Mouse (Mus musculus) inflammation-experienced regulatory T-cells (primary cell): Measurements from ENCODE around the gene 1500009C09Rik. TPM values are rescaled to one million over a fixed set of nuclear protein-coding genes. Genes with fewer than 3 reads are reported as not detected.

Source experiments
- polyA plus RNA-seq, 2 experiments: library from polyadenylated mRNA; unstranded; fragments of 100-300 nt; shearing (Covaris generic); gene quantifications; one replicate each; pipeline ENCODE4 v1.2.1; 2017

Gene 1500009C09Rik
- polyA plus RNA-seq = 1 to 10 TPM in 1 of 2 experiments, not detected in 1; 1.0 TPM

DNA sequence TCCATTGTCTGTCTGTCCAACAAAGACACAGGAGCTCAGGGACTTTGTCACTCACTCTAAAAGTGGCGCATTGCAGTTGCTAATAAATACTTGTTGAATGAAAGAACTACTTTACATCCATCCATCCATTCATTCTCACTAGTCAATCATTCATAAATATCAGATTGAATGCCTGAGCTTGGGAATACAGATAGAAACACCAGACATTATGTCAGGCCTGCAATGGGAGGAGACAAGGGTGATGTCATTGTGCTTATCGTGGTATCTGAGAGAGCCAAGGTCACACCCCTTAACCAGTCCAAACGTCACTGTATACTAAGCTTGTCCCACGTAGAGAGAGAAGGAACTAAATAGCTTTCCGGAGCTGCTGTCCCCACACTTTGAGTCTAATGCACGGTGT lies at the start of gene 1500009C09Rik:
TSS of gene 1500009C09Rik (plus strand) at position 301 of the 400 bp plus-strand sequence.

DNA sequence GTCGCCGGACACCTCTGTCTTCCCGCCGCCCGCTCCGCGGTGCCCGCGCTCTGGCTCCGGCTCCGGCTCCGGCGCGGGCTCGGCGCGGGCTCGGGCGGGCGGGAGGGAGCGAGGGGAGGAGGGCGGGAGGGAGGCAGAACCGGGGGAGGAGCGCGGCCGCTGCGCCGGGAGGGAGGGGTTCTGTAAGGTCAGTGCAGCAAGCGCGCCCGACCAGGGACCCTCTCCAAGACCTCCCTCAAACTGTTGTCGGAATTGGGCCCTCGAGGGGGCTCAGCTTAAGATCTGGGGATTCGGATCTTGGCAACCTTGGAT lies 39.5 kb upstream of the 1500009C09Rik start, which contains the start of gene Shisa8:
TSS of gene Shisa8 (minus strand) at position 64 of the 312 bp plus-strand sequence.

DNA sequence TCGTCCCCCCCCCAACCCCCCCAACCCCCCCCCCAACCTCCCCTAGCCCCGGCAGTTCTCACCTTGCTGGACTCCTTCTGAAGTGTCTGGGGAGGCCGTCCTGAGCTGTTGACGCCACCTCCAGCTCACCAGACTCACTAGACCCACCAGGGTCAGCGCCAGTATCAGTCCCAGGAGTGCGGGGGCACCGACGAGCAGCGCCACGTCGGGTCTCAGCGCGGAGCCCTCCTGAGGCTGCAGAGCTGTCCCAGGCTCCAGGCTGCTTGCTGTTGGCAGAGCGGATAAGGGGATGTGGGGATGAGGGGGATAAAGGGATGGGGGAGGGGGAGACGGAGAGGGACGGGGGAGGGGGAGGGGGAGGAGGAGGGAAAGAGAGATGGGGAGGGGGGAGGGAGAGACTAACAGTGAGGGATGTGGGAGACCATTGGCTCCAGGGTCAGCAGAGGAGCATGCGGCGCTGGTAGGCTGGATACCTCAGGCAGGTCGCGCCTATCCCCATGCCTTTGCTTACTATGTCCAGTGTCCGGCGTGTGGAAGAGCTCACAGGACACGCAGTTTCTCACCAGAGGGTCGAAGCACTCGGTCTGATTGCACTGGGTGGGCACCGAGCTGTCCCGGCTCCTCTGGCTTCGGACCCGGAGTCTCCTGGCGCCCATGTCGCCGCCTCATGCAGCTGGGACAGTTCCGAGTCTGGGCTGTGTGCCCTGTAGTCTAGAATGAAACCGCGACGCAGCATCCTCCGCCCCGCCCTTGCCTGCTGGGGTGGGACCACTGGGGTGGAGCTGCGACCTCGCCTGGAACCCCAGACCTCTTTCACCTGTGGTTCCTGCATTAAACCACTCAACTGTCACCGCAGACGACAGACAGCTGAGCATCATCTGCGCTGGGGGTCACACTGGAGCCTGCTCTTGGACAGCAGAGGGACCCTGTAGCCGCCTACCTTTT lies 28.3 kb upstream of the 1500009C09Rik start, which contains the start of gene Tnfrsf13c:
TSS of gene Tnfrsf13c (minus strand) at position 713 of the 945 bp plus-strand sequence.

DNA sequence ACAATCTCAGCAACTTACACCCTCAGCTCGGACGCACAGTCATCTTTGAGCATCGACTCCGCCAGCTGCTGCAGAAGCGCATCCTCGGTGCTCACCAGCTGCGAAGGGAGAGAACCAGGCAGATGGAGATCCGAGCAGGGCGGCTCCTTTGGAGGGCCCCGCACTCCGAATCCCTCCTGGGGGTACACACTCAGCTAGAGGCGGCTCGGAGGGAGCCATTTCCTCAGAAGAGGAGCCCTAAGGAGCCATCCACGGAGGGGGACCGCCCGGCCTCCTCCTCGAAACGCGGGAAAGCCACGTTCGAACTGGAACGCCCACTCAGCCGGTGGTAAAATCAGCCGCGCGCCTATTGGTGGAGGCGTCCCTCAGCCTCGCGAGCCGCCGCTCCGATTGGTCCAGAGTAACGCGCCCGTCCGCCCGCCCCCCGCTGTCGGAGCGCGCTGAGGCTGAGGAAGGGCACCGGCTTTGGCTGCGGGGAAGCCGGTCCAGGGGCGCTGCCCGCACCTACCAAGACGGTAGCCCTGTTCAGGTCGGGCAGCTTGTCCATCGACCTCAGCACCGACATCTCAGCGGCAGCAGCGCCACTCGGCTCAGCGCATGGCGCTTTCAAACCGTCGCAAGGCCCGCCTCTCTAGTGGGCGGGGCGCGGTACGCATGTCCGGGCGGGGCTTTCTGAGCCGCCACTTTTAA lies 7.9 kb upstream of the 1500009C09Rik start, which contains the start of gene Cenpm:
TSS of gene Cenpm (minus strand) at position 634 of the 690 bp plus-strand sequence.

DNA sequence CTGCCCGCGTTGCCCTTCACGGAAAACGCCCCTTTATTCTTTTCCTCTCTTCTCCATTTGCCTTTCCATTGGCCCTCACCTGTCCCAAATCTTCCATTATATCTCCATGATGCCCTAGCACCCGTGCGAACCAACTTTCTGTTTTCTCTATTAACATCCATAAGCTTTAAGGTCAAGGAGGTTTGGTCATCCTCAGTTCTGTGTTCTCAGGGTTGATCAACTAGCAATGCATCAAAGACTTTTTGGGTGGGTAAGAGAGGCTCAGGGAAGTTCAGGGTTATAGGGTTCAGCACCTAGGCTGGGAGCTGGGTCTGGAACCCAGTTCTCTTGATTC lies 22.4 kb downstream of the 1500009C09Rik start, which contains the start of gene Sept3:
TSS of gene Sept3 (plus strand) at position 301 of the 334 bp plus-strand sequence.

DNA sequence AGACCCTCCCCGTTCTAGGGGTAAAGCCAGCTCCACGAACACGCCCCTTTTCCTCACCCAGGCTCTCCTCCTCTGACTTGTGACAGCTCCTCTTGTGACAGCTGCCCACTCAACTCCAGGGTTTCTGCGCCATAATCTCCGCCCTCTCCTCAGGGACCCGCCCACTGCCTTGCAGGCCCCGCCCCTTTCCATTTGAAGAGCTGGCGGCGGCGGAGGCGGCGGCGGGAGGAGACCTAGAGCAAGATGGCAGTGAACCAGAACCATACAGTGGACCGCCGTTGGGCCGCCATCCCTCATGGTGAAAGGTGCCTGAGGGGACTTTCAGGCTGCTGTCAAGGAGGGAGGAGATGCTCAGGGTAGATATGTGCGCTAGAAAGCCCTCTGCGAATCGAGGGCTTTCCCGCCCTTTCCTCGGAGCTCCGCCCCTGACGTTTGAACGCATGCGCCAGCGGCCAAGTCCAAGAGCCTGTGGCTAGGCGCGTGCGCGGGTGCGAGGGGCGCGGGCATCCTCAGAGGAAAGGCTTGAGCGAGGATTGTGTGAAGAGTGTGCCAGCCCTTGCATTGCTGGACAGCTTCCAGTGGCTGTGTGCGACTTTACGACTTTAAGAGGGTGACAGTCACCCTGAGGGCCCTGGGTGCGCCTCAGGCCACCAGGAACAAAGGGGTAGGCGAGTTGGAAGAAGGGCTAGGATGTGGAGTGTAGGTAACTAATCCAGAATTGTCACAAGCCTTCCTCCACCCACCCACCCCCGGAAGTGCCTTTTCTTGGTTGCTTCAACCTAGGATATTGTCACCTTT lies 46.8 kb downstream of the 1500009C09Rik start, which contains the start of gene Wbp2nl:
TSS of gene Wbp2nl (plus strand) at position 191 of the 798 bp plus-strand sequence.

Other genes starting within 250 kb of the 1500009C09Rik start
- 10 to 100 TPM; 37.2 to 48.3 TPM for gene Desi1, start 218.5 kb upstream of the 1500009C09Rik start, polyA plus RNA-seq
- 100 to 1,000 TPM; 136 to 218 TPM for gene Snu13, start 204.8 kb upstream of the 1500009C09Rik start, polyA plus RNA-seq
- gene 4930407I10Rik, start 193.2 kb upstream of the 1500009C09Rik start, polyA plus RNA-seq = under 1 TPM in 1 of 2 experiments, not detected in 1; 0.70 TPM
- 1 to 10 TPM in 1 of 2 experiments, under 1 TPM in 1; 0.14 to 1.4 TPM for gene Mei1, start 182.4 kb upstream of the 1500009C09Rik start, polyA plus RNA-seq
- 10 to 100 TPM; 26.9 to 37.1 TPM for gene Ccdc134, start 124.5 kb upstream of the 1500009C09Rik start, polyA plus RNA-seq
- gene Srebf2, start 105.2 kb upstream of the 1500009C09Rik start, polyA plus RNA-seq = 100 to 1,000 TPM; 108 to 135 TPM
- gene Shisa8, start 39.6 kb upstream of the 1500009C09Rik start, polyA plus RNA-seq = 1 to 10 TPM in 1 of 2 experiments, under 1 TPM in 1; 0.13 to 1.5 TPM
- gene Tnfrsf13c, start 28.0 kb upstream of the 1500009C09Rik start, polyA plus RNA-seq = 1 to 10 TPM; 4.3 to 7.4 TPM
- 1 to 10 TPM; 2.5 to 6.1 TPM for gene Cenpm, start 7.6 kb upstream of the 1500009C09Rik start, polyA plus RNA-seq
- 1 to 10 TPM in 1 of 2 experiments, under 1 TPM in 1; 0.45 to 2.1 TPM for gene Sept3, start 22.5 kb downstream of the 1500009C09Rik start, polyA plus RNA-seq
- under 1 TPM in 1 of 2 experiments, not detected in 1; 0.53 TPM for gene Wbp2nl, start 46.6 kb downstream of the 1500009C09Rik start, polyA plus RNA-seq
- gene Naga, start 86.5 kb downstream of the 1500009C09Rik start, polyA plus RNA-seq = 10 to 100 TPM; 66.4 to 73.4 TPM
- 10 to 100 TPM in 1 of 2 experiments, 1 to 10 TPM in 1; 3.7 to 11.0 TPM for gene Pheta2, start 86.5 kb downstream of the 1500009C09Rik start, polyA plus RNA-seq
- 100 to 1,000 TPM; 162 to 165 TPM for gene Smdt1, start 86.6 kb downstream of the 1500009C09Rik start, polyA plus RNA-seq
- 100 to 1,000 TPM; 263 to 291 TPM for gene Ndufa6, start 101.9 kb downstream of the 1500009C09Rik start, polyA plus RNA-seq
- gene Cyp2d22, start 127.9 kb downstream of the 1500009C09Rik start, polyA plus RNA-seq = 1 to 10 TPM; 6.8 to 9.8 TPM
- not detected for gene Cyp2d11, start 141.6 kb downstream of the 1500009C09Rik start, polyA plus RNA-seq
- gene Cyp2d10, start 154.8 kb downstream of the 1500009C09Rik start, polyA plus RNA-seq = under 1 TPM; 0.31 to 0.44 TPM
- gene Cyp2d9, start 181.0 kb downstream of the 1500009C09Rik start, polyA plus RNA-seq = under 1 TPM in 1 of 2 experiments, not detected in 1; 0.93 TPM